10 mouse cellular contexts compared by ENCODE assay signal in genomic region chr6:89003197-89003923, GRCm38 (mm10).
A peak's percentile ranks its signal among the peaks of the same experiment; 100 is the strongest.
DNase-seq lines count a peak whose midpoint lies in the region; ATAC-seq and TF ChIP-seq lines count a peak whose summit lies in the region.
"Had no signal": no experiment of that assay in that cellular context is flagged by ENCODE, and none has a peak within 500 bp of the region (broad histone marks: within the 10 kb centered on the region; RNA-seq: fewer than 3 reads in every experiment).

No protein-coding gene starts in this region.

- no peak overlapping the region for H3K9ac ChIP-seq in heart, embryonic 14.5 days (ENCODE audit: low read length)

- intact Hi-C loops in left cerebral cortex, adult 2 months (cut with DNase I): no loop called here

- no peaks in the 10 kb centered on the region for H3K9me3 ChIP-seq in heart, embryonic 14.5 days (ENCODE audit: control insufficient read depth, low read length)

- H3K27ac ChIP-seq in heart, embryonic 14.5 days (replicated peaks in 1 of 2; ENCODE audit: control insufficient read depth in 1 of 2, insufficient read depth in 1 of 2, low read depth in 2 of 2, low read length in 2 of 2): peak overlapping the region; percentile 37 to 67; a peak in 3 of 4 replicates
- peak overlapping the region; percentile 28 for H3K27ac ChIP-seq in macrophage
- H3K27ac ChIP-seq in left cerebral cortex, adult 2 months: no peak overlapping the region

- DNase-seq in heart, adult 18-20 months: no peak
- peak; percentile 48 for DNase-seq in A20 (ENCODE audit: low read depth, low spot score)
- peak; percentile 53 for DNase-seq in heart, postnatal 4 days
- DNase-seq in spleen, postnatal 36 days (ENCODE audit: low spot score in 2 of 2): no peak
- no peak for DNase-seq in left cerebral cortex, adult 2 months (ENCODE audit: extremely low spot score in 1 of 2, low spot score in 2 of 2)
- DNase-seq in gastrocnemius, postnatal 4 days (ENCODE audit: low spot score in 2 of 2): no peak
- DNase-seq: gastrocnemius, postnatal 10 days; layer of hippocampus, postnatal 36 days had no signal

- ATAC-seq in heart, embryonic 14.5 days (ENCODE audit: insufficient number of reproducible peaks, insufficient read depth, low FRiP score, low read depth): peak; percentile 39; the same call in 1 of the 2 replicates

- no peaks in the 10 kb centered on the region for H3K27me3 ChIP-seq in heart, embryonic 14.5 days (ENCODE audit: control insufficient read depth, insufficient read depth, low read length)

- WGBS in heart, embryonic 14.5 days: 49% methylated on average over 6 of the region's 6 CpGs
- 34% methylated on average over 4 of the region's 6 CpGs for WGBS in macrophage (ENCODE audit: missing documents)

- TF ChIP-seq CTCF in left cerebral cortex, adult 2 months (IDR thresholded peaks at IDR 0.05): no peak

- no peak overlapping the region for H3K4me3 ChIP-seq in heart, embryonic 14.5 days (ENCODE audit: control insufficient read depth in 1 of 2, insufficient read depth in 1 of 2, low read depth in 1 of 2, low read length in 2 of 2)
- no peak overlapping the region for H3K4me3 ChIP-seq in macrophage (ENCODE audit: inconsistent target)
- no peak overlapping the region for H3K4me3 ChIP-seq in left cerebral cortex, adult 2 months

- peaks cover 2 to 8% of the 10 kb centered on the region in 2 experiments; a peak in 2 of 4 replicates for H3K4me1 ChIP-seq in heart, embryonic 14.5 days (ENCODE audit: control insufficient read depth in 2 of 2, insufficient read depth in 2 of 2, low read length in 2 of 2)

- no peaks in the 10 kb centered on the region for H3K36me3 ChIP-seq in heart, embryonic 14.5 days (ENCODE audit: control insufficient read depth, insufficient read depth, low read length)
- H3K36me3 ChIP-seq in macrophage (ENCODE audit: inconsistent target): no peaks in the 10 kb centered on the region

- no peak overlapping the region for H3K4me2 ChIP-seq in heart, embryonic 14.5 days (ENCODE audit: low read length)

- no peaks in the 10 kb centered on the region for H3K79me2 ChIP-seq in macrophage (ENCODE audit: inconsistent target)

Comparison
In these comparisons a context has a peak if more than half of its experiments do, and no peak if none do; other contexts are left out.
1. DNase-seq: peak in A20 (single experiment) and heart, postnatal 4 days (single experiment); none in heart, adult 18-20 months (0 of 2), spleen, postnatal 36 days (0 of 2), left cerebral cortex, adult 2 months (0 of 2) and gastrocnemius, postnatal 4 days (0 of 2).